Mouse (Mus musculus) liver, embryonic 14.5 days (tissue): ENCODE results near the gene Eng. TPM values are rescaled to one million over a fixed set of nuclear protein-coding genes. Genes with fewer than 3 reads are reported as not detected.

ENCODE experiments used
- ATAC-seq: fragments of 200-750 bp; cut with Nextera tagmentation; 2 replicates; pipeline ENCODE4 v1.8.0; 2017; ENCODE audit warnings: moderate number of reproducible peaks, mild to moderate bottlenecking, moderate library complexity; ENCODE audit not compliant: insufficient read depth
- DNase-seq, 3 experiments: peaks; one replicate each; pipeline ENCODE4 v3.0.0-alpha.2; 2012 to 2013; ENCODE audit warnings: low read depth in 3 of 3, low spot score in 3 of 3
- H3K27ac ChIP-seq: fragments of 300-500 bp; sonication (generic); 2 replicates; pipeline ENCODE4 v1.5.1; 2014; ENCODE audit warnings: moderate library complexity, mild to moderate bottlenecking, control low read depth, inconsistent platforms
- H3K27me3 ChIP-seq: fragments of 300-500 bp; sonication (generic); 2 replicates; pipeline ENCODE4 v1.6.1; 2014; ENCODE audit warnings: mild to moderate bottlenecking, low read length, moderate library complexity; ENCODE audit not compliant: control insufficient read depth, insufficient read depth
- H3K36me3 ChIP-seq: fragments of 300-500 bp; sonication (generic); replicated peaks from 2 replicates; pipeline ENCODE4 v1.6.1; 2014; ENCODE audit warnings: low read depth; ENCODE audit not compliant: control insufficient read depth, insufficient read depth
- H3K4me1 ChIP-seq, 2 experiments: fragments of 200-500 bp in 1 of 2; fragments of 300-500 bp in 1 of 2; sonication (generic) in 1 of 2; replicated peaks; 2 replicates each; pipeline ENCODE4 v1.6.1; 2012 to 2014; ENCODE audit warnings: antibody characterized with exemption in 1 of 2, inconsistent platforms in 1 of 2, low read length in 1 of 2; ENCODE audit not compliant: control insufficient read depth in 2 of 2, insufficient read depth in 2 of 2
- H3K4me2 ChIP-seq: fragments of 300-500 bp; sonication (generic); 2 replicates; pipeline ENCODE4 v1.6.1; 2014; ENCODE audit warnings: low read depth, mild to moderate bottlenecking, control low read depth, moderate library complexity
- H3K4me3 ChIP-seq, 2 experiments: fragments of 200-500 bp in 1 of 2; fragments of 300-500 bp in 1 of 2; sonication (generic) in 1 of 2; 2 replicates each; pipeline ENCODE4 v1.5.1; 2012 to 2014; ENCODE audit warnings: low read depth in 2 of 2, low read length in 2 of 2, mild to moderate bottlenecking in 2 of 2, control low read depth in 1 of 2, inconsistent platforms in 1 of 2, moderate library complexity in 1 of 2; ENCODE audit not compliant: insufficient read depth in 1 of 2
- H3K9ac ChIP-seq: fragments of 300-500 bp; sonication (generic); replicated peaks from 2 replicates; pipeline ENCODE4 v1.6.1; 2014; ENCODE audit warnings: mild to moderate bottlenecking, control low read depth, moderate library complexity
- H3K9me3 ChIP-seq: fragments of 300-500 bp; sonication (generic); 2 replicates; pipeline ENCODE4 v1.6.1; 2016; ENCODE audit warnings: low read length, mixed read lengths; ENCODE audit not compliant: control insufficient read depth
- CTCF ChIP-seq: IDR thresholded peaks from 2 replicates; pipeline ENCODE4 v1.5.1; 2016; ENCODE audit warnings: antibody characterized with exemption, low read depth, control low read depth
- EP300 ChIP-seq: IDR thresholded peaks from 2 replicates; pipeline ENCODE4 v1.6.1; 2016; ENCODE audit warnings: antibody characterized with exemption, low read depth
- WGBS: fragments of 180-500 bp; shearing (Covaris S2); extraction: QIAGEN DNeasy Blood & Tissue Kit; methylation state at CpG from one replicate; pipeline ENCODE4 v1.1.7; 2014; ENCODE audit not compliant: insufficient replicate concordance; 5-methylcytosine and 5-hydroxymethylcytosine counted together
- polyA plus RNA-seq, 2 experiments: library from polyadenylated mRNA; depleted of rRNA in 1 of 2; stranded (reverse) in 1 of 2; unstranded in 1 of 2; fragments of >200 nt; fragmentation: Nextera tagmentation in 1 of 2; extraction: Ambion mirVana in 1 of 2; gene quantifications; 2 replicates each; pipeline versions ENCODE4 v1.2.1 to v1.2.3; 2012 to 2014

Eng gene
- polyA plus RNA-seq, 2 experiments = 13.9 to 15.4 TPM

- no peak overlapping the region for H3K4me2 ChIP-seq
- ATAC-seq (no peak), DNase-seq (no peak)
- H3K4me1 ChIP-seq = peaks cover 0 to 17% of the 10 kb centered on the region in 2 experiments; a peak in 2 of 4 replicates
- H3K9ac ChIP-seq = no peak overlapping the region
- 61% methylated on average over 5 of the region's 5 CpGs for WGBS
- no peaks in the 10 kb centered on the region for H3K27me3 ChIP-seq
- TF ChIP-seq EP300 (no peak), CTCF (no peak)
- no peak overlapping the region for H3K27ac ChIP-seq
- H3K9me3 ChIP-seq = no peaks in the 10 kb centered on the region
- no peaks in the 10 kb centered on the region for H3K36me3 ChIP-seq
- H3K4me3 ChIP-seq = no peak overlapping the region
These were observed 20.3 kb upstream of the Eng start for GRCm38 (mm10) chr2:32625873-32626694.

GRCm38 (mm10) chr2:32627266-32628043 lies 18.9 kb upstream of the Eng start:
- Histone ChIP-seq H3K4me2 (no peak overlapping the region), H3K36me3 (no peaks in the 10 kb centered on the region), H3K4me1 (peaks cover 0 to 10% of the 10 kb centered on the region in 2 experiments; a peak in 2 of 4 replicates), H3K9ac (no peak overlapping the region), H3K27ac (no peak overlapping the region), H3K4me3 (no peak overlapping the region), H3K27me3 (no peaks in the 10 kb centered on the region), H3K9me3 (no peaks in the 10 kb centered on the region)
- 72% methylated on average over 20 of the region's 20 CpGs for WGBS
- DNase-seq (no peak), ATAC-seq (no peak)
- no peak for TF ChIP-seq EP300

- WGBS = 61% methylated on average over 4 of the region's 4 CpGs
- Histone ChIP-seq H3K36me3 (no peaks in the 10 kb centered on the region), H3K4me2 (no peak overlapping the region), H3K27ac (no peak overlapping the region), H3K27me3 (no peaks in the 10 kb centered on the region), H3K9ac (no peak overlapping the region), H3K4me1 (peaks cover 0 to 10% of the 10 kb centered on the region in 2 experiments; a peak in 2 of 4 replicates), H3K4me3 (no peak overlapping the region), H3K9me3 (no peaks in the 10 kb centered on the region)
- ATAC-seq (no peak), DNase-seq (no peak)
- TF ChIP-seq EP300 (no peak), CTCF (no peak)
These were observed 18.3 kb upstream of the Eng start for GRCm38 (mm10) chr2:32628044-32628550.

- no peaks in the 10 kb centered on the region for H3K36me3 ChIP-seq
- H3K27ac ChIP-seq = no peak overlapping the region
- no peak for DNase-seq
- no peak for ATAC-seq
- TF ChIP-seq EP300 = no peak
- TF ChIP-seq CTCF = no peak
- peaks cover 0 to 10% of the 10 kb centered on the region in 2 experiments; a peak in 2 of 4 replicates for H3K4me1 ChIP-seq
- no peaks in the 10 kb centered on the region for H3K27me3 ChIP-seq
- H3K4me3 ChIP-seq = no peak overlapping the region
- H3K9ac ChIP-seq = no peak overlapping the region
- 60% methylated on average over 5 of the region's 5 CpGs for WGBS
- no peak overlapping the region for H3K4me2 ChIP-seq
- H3K9me3 ChIP-seq = no peaks in the 10 kb centered on the region
These were observed 17.7 kb upstream of the Eng start for GRCm38 (mm10) chr2:32628729-32629128.
